Mouse (Mus musculus) heart, adult 2 months (tissue): ENCODE measurements around the gene Olfr573-ps1.

ENCODE experiments used
- CTCF ChIP-seq: fragments of 200-600 bp; IDR thresholded peaks from 2 replicates; pipeline ENCODE4 v1.8.1; 2022; ENCODE audit warnings: antibody characterized with exemption, mild to moderate bottlenecking, moderate library complexity
- POLR2A ChIP-seq: fragments of 200-500 bp; IDR thresholded peaks from 2 replicates; pipeline ENCODE4 v1.6.1; 2011; ENCODE audit warnings: mild to moderate bottlenecking, low read depth, low read length, control low read depth; ENCODE audit not compliant: insufficient read depth

DNA sequence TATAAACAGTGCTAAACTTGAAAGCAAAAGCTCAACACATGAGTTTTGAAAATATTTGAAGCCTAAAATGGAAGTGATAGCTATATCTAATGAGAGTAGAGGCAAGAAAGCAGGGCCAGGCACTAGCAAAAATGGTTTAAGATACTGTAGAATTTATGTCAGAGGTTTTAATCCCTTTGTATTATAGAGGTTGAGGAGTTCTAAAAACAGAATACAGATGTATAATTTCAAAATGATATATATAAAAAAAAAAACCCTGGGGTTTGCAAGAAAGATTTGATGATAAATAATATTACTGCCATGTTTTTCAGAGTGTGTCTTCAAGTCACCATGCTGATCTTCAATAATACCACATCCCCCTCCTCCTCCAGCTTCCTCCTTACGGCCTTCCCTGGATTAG lies 5.8 kb upstream of the Olfr573-ps1 start, which contains the start of gene Olfr574:
- TF ChIP-seq CTCF: no peak
- TF ChIP-seq POLR2A: no peak
